9 mouse cellular contexts compared by ENCODE assay signal in genomic region chr15:99807776-99808735, GRCm38 (mm10). TPM values are rescaled to one million over a fixed set of nuclear protein-coding genes. Genes with fewer than 3 reads are reported as not detected.
DNase-seq lines count a peak whose midpoint lies in the region; ATAC-seq lines count a peak whose summit lies in the region.
"Had no signal": no experiment of that assay in that cellular context is flagged by ENCODE, and none has a peak within 500 bp of the region (broad histone marks: within the 10 kb centered on the region; RNA-seq: fewer than 3 reads in every experiment).

No protein-coding gene starts in this region.

- 50% methylated on average over 21 of the region's 21 CpGs for WGBS in heart, embryonic 13.5 days
- 35% methylated on average over 21 of the region's 21 CpGs for WGBS in limb, embryonic 13.5 days

- no peak for DNase-seq in frontal cortex, postnatal 36 days (ENCODE audit: low spot score in 2 of 2)
- peak; percentile 61 for DNase-seq in MN1 (ENCODE audit: low spot score)
- no peak for DNase-seq in adrenal gland, adult 2 months
- DNase-seq in urinary bladder, adult 2 months (ENCODE audit: low spot score) = no peak
- no peak for DNase-seq in spleen, postnatal 10 days (ENCODE audit: low spot score in 2 of 2)

- H3K4me1 ChIP-seq in heart, embryonic 13.5 days = peaks cover 28% of the 10 kb centered on the region
- peaks cover 47% of the 10 kb centered on the region for H3K4me1 ChIP-seq in limb, embryonic 13.5 days

- 0 out of 2 replicates have a peak, but pooled peaks have one; percentile 50 for ATAC-seq in frontal cortex, adult (ENCODE audit: low TSS enrichment)
- ATAC-seq in heart, embryonic 13.5 days (ENCODE audit: extremely low read depth, insufficient number of reproducible peaks, low FRiP score, low TSS enrichment) = no peak
- ATAC-seq in limb, embryonic 13.5 days (ENCODE audit: low FRiP score, low read depth) = no peak; the same call in 1 of the 2 replicates

- H3K9ac ChIP-seq in heart, embryonic 13.5 days = peak overlapping the region; percentile 28
- H3K9ac ChIP-seq in limb, embryonic 13.5 days = no peak overlapping the region
- H3K9ac ChIP-seq: stomach, embryonic 15.5 days had no signal

- H3K4me3 ChIP-seq in heart, embryonic 13.5 days = no peak overlapping the region
- H3K4me3 ChIP-seq in limb, embryonic 13.5 days = no peak overlapping the region
- H3K4me3 ChIP-seq: stomach, embryonic 15.5 days had no signal

- no peaks in the 10 kb centered on the region for H3K9me3 ChIP-seq in heart, embryonic 13.5 days
- no peaks in the 10 kb centered on the region for H3K9me3 ChIP-seq in limb, embryonic 13.5 days
- H3K9me3 ChIP-seq: stomach, embryonic 15.5 days had no signal

- H3K36me3 ChIP-seq in heart, embryonic 13.5 days = peaks cover 40% of the 10 kb centered on the region
- H3K36me3 ChIP-seq in limb, embryonic 13.5 days = peaks cover 47% of the 10 kb centered on the region

- peak overlapping the region; percentile 28 for H3K4me2 ChIP-seq in heart, embryonic 13.5 days
- H3K4me2 ChIP-seq in limb, embryonic 13.5 days (replicated peaks) = peak overlapping the region; percentile 23
- H3K4me2 ChIP-seq: stomach, embryonic 15.5 days had no signal

- H3K27me3 ChIP-seq in heart, embryonic 13.5 days (replicated peaks) = no peaks in the 10 kb centered on the region
- no peaks in the 10 kb centered on the region for H3K27me3 ChIP-seq in limb, embryonic 13.5 days
- H3K27me3 ChIP-seq: stomach, embryonic 15.5 days had no signal

- H3K27ac ChIP-seq in heart, embryonic 13.5 days (replicated peaks) = no peak overlapping the region
- no peak overlapping the region for H3K27ac ChIP-seq in limb, embryonic 13.5 days
- H3K27ac ChIP-seq: stomach, embryonic 15.5 days had no signal

RNA-seq across cellular contexts. Expression of gene Cers5, which starts 35.4 kb away (rescaled TPM):
- polyA plus RNA-seq in heart, embryonic 13.5 days (2015; fragmentation: Nextera tagmentation; extraction: Ambion mirVana) = 51.6 and 54.7 TPM in 2 replicates
- 80.6 and 85.0 TPM in 2 replicates for polyA plus RNA-seq in limb, embryonic 13.5 days (2015; fragmentation: Nextera tagmentation; extraction: Ambion mirVana)
- 10 to 100 TPM; 46.4 to 54.6 TPM for total RNA-seq in adrenal gland, adult 2 months (2021)
- polyA plus RNA-seq in adrenal gland, adult 2 months (2012; rRNA removed) = 26.1 and 32.6 TPM in 2 replicates
- polyA plus RNA-seq in urinary bladder, adult 2 months (2012; rRNA removed) = 35.4 and 43.3 TPM in 2 replicates
